ENCODE assay signal across 8 mouse cellular contexts in the genomic region with DNA sequence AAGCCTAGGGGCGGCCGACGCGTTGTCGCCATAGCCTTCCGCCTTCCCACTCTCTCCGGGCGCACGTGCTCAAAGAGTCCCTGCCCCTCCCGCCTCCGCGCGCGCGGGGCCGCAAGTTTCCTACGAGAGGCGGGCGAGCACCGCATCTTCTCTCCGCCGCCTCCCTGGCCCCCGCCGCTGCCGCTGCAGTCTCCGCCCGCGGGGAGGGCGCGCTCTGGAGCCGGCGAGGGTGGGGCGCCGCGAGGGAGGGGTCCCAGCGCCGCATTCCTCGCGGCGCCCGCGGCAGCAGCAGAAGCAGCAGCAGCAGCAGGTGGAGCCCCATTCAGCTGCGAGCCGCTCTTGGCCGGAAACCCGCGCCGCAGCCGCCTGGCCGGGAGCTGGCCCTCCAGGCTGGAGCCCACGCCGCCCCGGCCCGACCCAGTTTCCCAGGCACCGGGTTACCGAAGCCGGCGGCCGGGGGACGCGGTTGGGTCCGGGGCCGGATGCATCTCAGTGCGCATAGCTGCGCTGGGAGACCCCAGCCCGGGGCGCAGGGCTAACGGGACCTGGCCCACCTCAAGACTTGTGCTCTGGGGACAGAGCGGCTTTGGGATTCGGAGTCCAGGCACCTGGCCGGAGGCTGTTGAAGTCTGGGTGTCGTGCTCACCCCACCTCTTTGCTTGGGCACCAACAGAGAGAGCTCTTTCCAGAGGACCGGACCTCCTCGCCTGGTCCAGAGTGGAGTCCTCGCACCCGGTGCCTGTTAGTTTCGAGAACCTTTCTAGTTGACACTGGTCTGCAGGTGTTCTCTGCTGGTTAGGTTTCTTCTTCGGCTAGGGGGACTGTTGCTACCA. TPM values are rescaled to one million over a fixed set of nuclear protein-coding genes. Genes with fewer than 3 reads are reported as not detected.
DNase-seq lines count a peak whose midpoint lies in the region; ATAC-seq and TF ChIP-seq lines count a peak whose summit lies in the region.

A gene (plus strand): TSS at position 262 of the 833 bp plus-strand sequence.

- under 1% methylated on average over 78 of the region's 78 CpGs for WGBS in embryonic facial prominence, embryonic 10.5 days

- H3K27me3 ChIP-seq in embryonic facial prominence, embryonic 10.5 days (replicated peaks; ENCODE audit: low read depth, poor library complexity, severe bottlenecking): peaks cover 72% of the 10 kb centered on the region

- no peaks in the 10 kb centered on the region for H3K9me3 ChIP-seq in embryonic facial prominence, embryonic 10.5 days

- no peak for TF ChIP-seq CTCF in left cerebral cortex, adult 2 months (IDR thresholded peaks at IDR 0.05)

- intact Hi-C loops in left cerebral cortex, adult 2 months (cut with DNase I): loop anchor here (5.0 kb wide), 1 partner anchor 75 kb away; no protein-coding TSS in a partner anchor
- intact Hi-C loops in heart, postnatal 10 days (cut with DNase I): no loop called here

- H3K4me1 ChIP-seq in embryonic facial prominence, embryonic 10.5 days: peaks cover 24% of the 10 kb centered on the region

- DNase-seq in left cerebral cortex, adult 2 months (ENCODE audit: extremely low spot score in 1 of 2, low spot score in 2 of 2): peak; percentile 69 to 72
- DNase-seq in left cerebral cortex, adult 9 months (ENCODE audit: low spot score in 2 of 2): no peak
- DNase-seq in embryonic facial prominence, embryonic 10.5 days (ENCODE audit: low spot score): peak; percentile 79
- peak; percentile 50 to 58 for DNase-seq in heart, postnatal 10 days
- peak in 1 of 2 experiments; percentile 60 for DNase-seq in layer of hippocampus, postnatal 14 days (ENCODE audit: low spot score in 2 of 2)
- DNase-seq in lung, postnatal 10 days: peak; percentile 53
- peak; percentile 21 for DNase-seq in retina, postnatal 7 days (ENCODE audit: low read depth, low spot score)

- peak within 1 kb of the TSS; percentile 65 for H3K4me3 ChIP-seq in left cerebral cortex, adult 2 months
- H3K4me3 ChIP-seq in embryonic facial prominence, embryonic 10.5 days: peak within 1 kb of the TSS; percentile 71

- no peak for ATAC-seq in inflammation-experienced regulatory T-cells, adult 6 months

- peak within 1 kb of the TSS; percentile 75 for H3K27ac ChIP-seq in left cerebral cortex, adult 2 months
- H3K27ac ChIP-seq in embryonic facial prominence, embryonic 10.5 days (replicated peaks): peak within 1 kb of the TSS; percentile 85

- no peaks in the 10 kb centered on the region for H3K36me3 ChIP-seq in embryonic facial prominence, embryonic 10.5 days (replicated peaks)

RNA-seq across cellular contexts. Expression of the gene that starts here (rescaled TPM):
- total RNA-seq in left cerebral cortex, adult 2 months (2021): 10 to 100 TPM; 76.9 to 78.0 TPM
- 0.24 and 0.57 TPM in 2 replicates for polyA plus RNA-seq in embryonic facial prominence, embryonic 10.5 days (2016; fragmentation: Nextera tagmentation; extraction: Ambion mirVana)
- not detected for total RNA-seq in heart, postnatal 10 days (2021)
- total RNA-seq in layer of hippocampus, postnatal 14 days (2021): 10 to 100 TPM; 44.0 to 54.4 TPM
- not detected for polyA plus RNA-seq in inflammation-experienced regulatory T-cells, adult 6 months (2017; shearing (Covaris generic))

Comparison
In these comparisons a context has a peak if more than half of its experiments do, and no peak if none do; other contexts are left out.
1. RNA of the gene that starts here (total RNA-seq): 76.9 to 78.0 TPM in left cerebral cortex, adult 2 months and 44.0 to 54.4 TPM in layer of hippocampus, postnatal 14 days; not detected in heart, postnatal 10 days; every median in the first group is over 10 times any median in the second.
2. DNase-seq: peak in left cerebral cortex, adult 2 months (2 of 2), lung, postnatal 10 days (single experiment) and retina, postnatal 7 days (single experiment); none in left cerebral cortex, adult 9 months (0 of 2).
3. Peak in DNase-seq, H3K4me3 ChIP-seq and H3K27ac ChIP-seq in embryonic facial prominence, embryonic 10.5 days; RNA of the gene not detected or under 1 TPM.
4. Peak in DNase-seq in heart, postnatal 10 days; RNA of the gene not detected or under 1 TPM.